In genomic region chr4:136139326-136140110, GRCm38 (mm10) we compare ENCODE assay signal across 8 mouse cellular contexts. TPM values are rescaled to one million over a fixed set of nuclear protein-coding genes. Genes with fewer than 3 reads are reported as not detected.
DNase-seq lines count a peak whose midpoint lies in the region; ATAC-seq and TF ChIP-seq lines count a peak whose summit lies in the region.

No protein-coding gene starts in this region.

- peaks cover 66% of the 10 kb centered on the region for H3K4me1 ChIP-seq in heart, embryonic 15.5 days (replicated peaks)
- H3K4me1 ChIP-seq in neural tube, embryonic 12.5 days = peaks cover 65% of the 10 kb centered on the region

- H3K27me3 ChIP-seq in heart, embryonic 15.5 days = no peaks in the 10 kb centered on the region
- H3K27me3 ChIP-seq in neural tube, embryonic 12.5 days (replicated peaks) = no peaks in the 10 kb centered on the region

- no peaks in the 10 kb centered on the region for H3K36me3 ChIP-seq in heart, embryonic 15.5 days
- H3K36me3 ChIP-seq in neural tube, embryonic 12.5 days = no peaks in the 10 kb centered on the region

- H3K9ac ChIP-seq in heart, embryonic 15.5 days = 0 out of 2 replicates have a peak overlapping the region, but pooled peaks have one; percentile 34
- H3K9ac ChIP-seq in neural tube, embryonic 12.5 days = no peak overlapping the region

- no peak for ATAC-seq in heart, embryonic 15.5 days (replicated peaks; ENCODE audit: insufficient number of reproducible peaks, insufficient read depth, low FRiP score, low read depth)
- ATAC-seq in neural tube, embryonic 12.5 days (ENCODE audit: low FRiP score, low read depth) = no peak

- peak overlapping the region; percentile 83 for H3K27ac ChIP-seq in left cerebral cortex, adult 2 months
- peak overlapping the region; percentile 90 for H3K27ac ChIP-seq in heart, embryonic 15.5 days
- peak overlapping the region; percentile 50; the same call in 1 of the 2 replicates for H3K27ac ChIP-seq in neural tube, embryonic 12.5 days

- DNase-seq in left cerebral cortex, adult 2 months (ENCODE audit: extremely low spot score in 1 of 2, low spot score in 2 of 2) = no peak
- no peak for DNase-seq in left cerebral cortex, adult 9 months (ENCODE audit: low spot score in 2 of 2)
- DNase-seq in kidney, postnatal 14 days = peak; percentile 43
- DNase-seq in thymus, postnatal 25 days = no peak
- DNase-seq in embryo, embryonic 10.5 days (ENCODE audit: low spot score) = no peak
- no peak for DNase-seq in spleen, adult 18-20 months

- TF ChIP-seq CTCF in left cerebral cortex, adult 2 months (IDR thresholded peaks at IDR 0.05) = no peak

- no peak overlapping the region; the same call in 1 of the 2 replicates for H3K4me3 ChIP-seq in left cerebral cortex, adult 2 months
- H3K4me3 ChIP-seq in heart, embryonic 15.5 days = no peak overlapping the region
- H3K4me3 ChIP-seq in neural tube, embryonic 12.5 days = no peak overlapping the region

- WGBS in heart, embryonic 15.5 days = 47% methylated on average over 17 of the region's 17 CpGs
- 52% methylated on average over 17 of the region's 17 CpGs for WGBS in neural tube, embryonic 12.5 days

- H3K4me2 ChIP-seq in heart, embryonic 15.5 days = peak overlapping the region; percentile 57
- H3K4me2 ChIP-seq in neural tube, embryonic 12.5 days (replicated peaks) = peak overlapping the region; percentile 52; the same call in 1 of the 2 replicates

- H3K9me3 ChIP-seq in heart, embryonic 15.5 days (replicated peaks) = no peaks in the 10 kb centered on the region
- no peaks in the 10 kb centered on the region for H3K9me3 ChIP-seq in neural tube, embryonic 12.5 days

- intact Hi-C loops in left cerebral cortex, adult 2 months (cut with DNase I) = loop anchor here (5.0 kb wide), 1 partner anchor 37 kb away; no protein-coding TSS in a partner anchor

RNA-seq across cellular contexts. Expression of gene Id3, which starts 3.8 kb away (rescaled TPM):
- 10 to 100 TPM; 26.8 to 36.1 TPM for total RNA-seq in left cerebral cortex, adult 2 months (2021)
- 261 and 294 TPM in 2 replicates for polyA plus RNA-seq in heart, embryonic 15.5 days (2015; fragmentation: Nextera tagmentation; extraction: Ambion mirVana)
- 325 and 330 TPM in 2 replicates for polyA plus RNA-seq in neural tube, embryonic 12.5 days (2016; fragmentation: Nextera tagmentation; extraction: Ambion mirVana)

RNA-seq across cellular contexts. Expression of gene E2f2, which starts 32.7 kb away (rescaled TPM):
- total RNA-seq in left cerebral cortex, adult 2 months (2021) = 1 to 10 TPM in 1 of 2 experiments, under 1 TPM in 1; 0.36 to 1.3 TPM
- 7.8 and 9.6 TPM in 2 replicates for polyA plus RNA-seq in heart, embryonic 15.5 days (2015; fragmentation: Nextera tagmentation; extraction: Ambion mirVana)
- polyA plus RNA-seq in neural tube, embryonic 12.5 days (2016; fragmentation: Nextera tagmentation; extraction: Ambion mirVana) = 9.5 and 10.4 TPM in 2 replicates
